Mouse (Mus musculus): Measurements from ENCODE around the gene Atg4b.

The Atg4b gene

GRCm38 (mm10) chr1:93755618-93756017 lies 4.3 kb downstream of the Atg4b start:
- no peak for DNase-seq (ENCODE audit: low read depth, low spot score)

- DNase-seq (ENCODE audit: low read depth, low spot score): no peak
Observed at GRCm38 (mm10) chr1:93756154-93756553, 4.9 kb downstream of the Atg4b start.

- DNase-seq (ENCODE audit: low read depth, low spot score): no peak
Observed at GRCm38 (mm10) chr1:93760076-93760475, 8.8 kb downstream of the Atg4b start.

GRCm38 (mm10) chr1:93763531-93763930 lies 12.2 kb downstream of the Atg4b start:
- DNase-seq (ENCODE audit: low read depth, low spot score): peak; percentile 61

- DNase-seq (ENCODE audit: low read depth, low spot score): no peak
Observed at GRCm38 (mm10) chr1:93764871-93765591, 13.7 kb downstream of the Atg4b start.

- no peak for DNase-seq (ENCODE audit: low read depth, low spot score)
Observed at GRCm38 (mm10) chr1:93767600-93767999, 16.3 kb downstream of the Atg4b start.

- no peak for DNase-seq (ENCODE audit: low read depth, low spot score)
Observed at GRCm38 (mm10) chr1:93769901-93770300, 18.6 kb downstream of the Atg4b start.

- no peak for DNase-seq (ENCODE audit: low read depth, low spot score)
Observed at GRCm38 (mm10) chr1:93776686-93777085, 25.4 kb downstream of the Atg4b start.

- DNase-seq (ENCODE audit: low read depth, low spot score): no peak
Observed at GRCm38 (mm10) chr1:93786912-93787311, 35.6 kb downstream of the Atg4b start.

- no peak for DNase-seq (ENCODE audit: low read depth, low spot score)
Observed at GRCm38 (mm10) chr1:93794526-93794925, 43.2 kb downstream of the Atg4b start.

- DNase-seq (ENCODE audit: low read depth, low spot score): no peak
Observed at GRCm38 (mm10) chr1:93795886-93796285, 44.6 kb downstream of the Atg4b start.

- no peak for DNase-seq (ENCODE audit: low read depth, low spot score)
Observed at GRCm38 (mm10) chr1:93800670-93801503, 49.6 kb downstream of the Atg4b start.

GRCm38 (mm10) chr1:93801741-93802238 lies 50.5 kb downstream of the Atg4b start, which contains the start of gene Dtymk:
Gene Dtymk, minus strand, starts transcription at chr1:93801934.
- DNase-seq (ENCODE audit: low read depth, low spot score): peak; percentile 87

GRCm38 (mm10) chr1:93802771-93803170 lies 51.5 kb downstream of the Atg4b start:
- DNase-seq (ENCODE audit: low read depth, low spot score): no peak

GRCm38 (mm10) chr1:93803556-93804507 lies 52.5 kb downstream of the Atg4b start, which contains the start of gene Ing5:
Gene Ing5, plus strand, starts transcription at chr1:93803965.
- peak; percentile 96 for DNase-seq (ENCODE audit: low read depth, low spot score)

- DNase-seq (ENCODE audit: low read depth, low spot score): no peak
Observed at GRCm38 (mm10) chr1:93804818-93805217, 53.5 kb downstream of the Atg4b start.

- peak; percentile 56 for DNase-seq (ENCODE audit: low read depth, low spot score)
Observed at GRCm38 (mm10) chr1:93805221-93805951, 54.1 kb downstream of the Atg4b start.

GRCm38 (mm10) chr1:93808871-93809270 lies 57.6 kb downstream of the Atg4b start:
- no peak for DNase-seq (ENCODE audit: low read depth, low spot score)

GRCm38 (mm10) chr1:93810011-93810410 lies 58.7 kb downstream of the Atg4b start:
- no peak for DNase-seq (ENCODE audit: low read depth, low spot score)

GRCm38 (mm10) chr1:93811495-93812039 lies 60.3 kb downstream of the Atg4b start:
- DNase-seq (ENCODE audit: low read depth, low spot score): no peak
